Mouse (Mus musculus): ENCODE measurements around the gene AI854703. TPM values are rescaled to one million over a fixed set of nuclear protein-coding genes. Genes with fewer than 3 reads are reported as not detected.

Gene AI854703
- total RNA-seq, 2 experiments from 2014 or later = not detected

Other genes starting within 250 kb of the AI854703 start
- gene Krba1, start 231.2 kb upstream of the AI854703 start, total RNA-seq (2015) = 0.67 and 1.1 TPM in 2 replicates
- gene Krba1, start 231.2 kb upstream of the AI854703 start, total RNA-seq (2017) = 1.2 and 1.9 TPM in 2 replicates
- 23.7 and 28.7 TPM in 2 replicates for gene Zfp467, start 180.9 kb upstream of the AI854703 start, total RNA-seq (2015)
- gene Zfp467, start 180.9 kb upstream of the AI854703 start, total RNA-seq (2017) = 7.4 and 9.0 TPM in 2 replicates
- gene Sspo, start 178.5 kb upstream of the AI854703 start, total RNA-seq (2015) = 0.02 TPM in 1 of 2 replicates, not detected in the other
- gene Sspo, start 178.5 kb upstream of the AI854703 start, total RNA-seq (2017) = not detected in 2 replicates
- gene Atp6v0e2, start 89.1 kb upstream of the AI854703 start, total RNA-seq (2015) = not detected in 2 replicates
- gene Atp6v0e2, start 89.1 kb upstream of the AI854703 start, total RNA-seq (2017) = 0.48 TPM in 1 of 2 replicates, not detected in the other
- gene Lrrc61, start 72.0 kb upstream of the AI854703 start, total RNA-seq (2015) = 13.4 and 14.3 TPM in 2 replicates
- gene Lrrc61, start 72.0 kb upstream of the AI854703 start, total RNA-seq (2017) = 9.7 and 11.3 TPM in 2 replicates
- gene Rarres2, start 54.0 kb upstream of the AI854703 start, total RNA-seq (2015) = 0.74 TPM in 1 of 2 replicates, not detected in the other
- gene Rarres2, start 54.0 kb upstream of the AI854703 start, total RNA-seq (2017) = 0.15 and 0.94 TPM in 2 replicates
- not detected in 2 replicates for gene Gm45021, start 37.2 kb upstream of the AI854703 start, total RNA-seq (2015)
- not detected in 2 replicates for gene Gm45021, start 37.2 kb upstream of the AI854703 start, total RNA-seq (2017)
- gene Repin1, start 32.9 kb upstream of the AI854703 start, total RNA-seq (2015) = 1.8 and 2.7 TPM in 2 replicates
- 4.0 and 4.3 TPM in 2 replicates for gene Repin1, start 32.9 kb upstream of the AI854703 start, total RNA-seq (2017)
- not detected in 2 replicates for gene Gm44965, start 32.8 kb upstream of the AI854703 start, total RNA-seq (2015)
- gene Gm44965, start 32.8 kb upstream of the AI854703 start, total RNA-seq (2017) = not detected in 2 replicates
- gene Zfp775, start 24.7 kb upstream of the AI854703 start, total RNA-seq (2015) = 0.45 and 0.82 TPM in 2 replicates
- 1.8 and 6.3 TPM in 2 replicates for gene Zfp775, start 24.7 kb upstream of the AI854703 start, total RNA-seq (2017)
- 2.8 and 2.9 TPM in 2 replicates for gene Gimap8, start 20.5 kb downstream of the AI854703 start, total RNA-seq (2015)
- 4.9 and 8.0 TPM in 2 replicates for gene Gimap8, start 20.5 kb downstream of the AI854703 start, total RNA-seq (2017)
- gene Gimap9, start 49.4 kb downstream of the AI854703 start, total RNA-seq (2015) = 5.0 and 11.2 TPM in 2 replicates
- gene Gimap9, start 49.4 kb downstream of the AI854703 start, total RNA-seq (2017) = 8.9 and 10.4 TPM in 2 replicates
- gene Gimap4, start 57.8 kb downstream of the AI854703 start, total RNA-seq (2015) = 24.2 and 24.8 TPM in 2 replicates
- gene Gimap4, start 57.8 kb downstream of the AI854703 start, total RNA-seq (2017) = 46.0 and 76.0 TPM in 2 replicates
- 6.2 and 10.6 TPM in 2 replicates for gene Gimap6, start 81.5 kb downstream of the AI854703 start, total RNA-seq (2015)
- gene Gimap6, start 81.5 kb downstream of the AI854703 start, total RNA-seq (2017) = 15.7 and 23.1 TPM in 2 replicates
- gene Gm28053, start 91.8 kb downstream of the AI854703 start, total RNA-seq (2015) = 0.68 TPM in 1 of 2 replicates, not detected in the other
- 7.3 and 16.2 TPM in 2 replicates for gene Gm28053, start 91.8 kb downstream of the AI854703 start, total RNA-seq (2017)
- gene Gimap7, start 91.9 kb downstream of the AI854703 start, total RNA-seq (2015) = 1.5 and 3.5 TPM in 2 replicates
- 3.9 TPM in 2 replicates for gene Gimap7, start 91.9 kb downstream of the AI854703 start, total RNA-seq (2017)
- 5.0 and 5.8 TPM in 2 replicates for gene Gimap1, start 112.3 kb downstream of the AI854703 start, total RNA-seq (2015)
- 5.3 and 14.2 TPM in 2 replicates for gene Gimap1, start 112.3 kb downstream of the AI854703 start, total RNA-seq (2017)
- gene Gimap5, start 119.4 kb downstream of the AI854703 start, total RNA-seq (2015) = 4.7 and 5.7 TPM in 2 replicates
- 4.5 and 11.2 TPM in 2 replicates for gene Gimap5, start 119.4 kb downstream of the AI854703 start, total RNA-seq (2017)
- 5.3 and 9.4 TPM in 2 replicates for gene Gimap3, start 144.1 kb downstream of the AI854703 start, total RNA-seq (2015)
- 7.8 and 9.9 TPM in 2 replicates for gene Gimap3, start 144.1 kb downstream of the AI854703 start, total RNA-seq (2017)
- 33.4 and 35.5 TPM in 2 replicates for gene Tmem176a, start 214.2 kb downstream of the AI854703 start, total RNA-seq (2015)
- gene Tmem176a, start 214.2 kb downstream of the AI854703 start, total RNA-seq (2017) = 16.5 and 20.0 TPM in 2 replicates
- 74.3 and 79.2 TPM in 2 replicates for gene Tmem176b, start 214.7 kb downstream of the AI854703 start, total RNA-seq (2015)
- gene Tmem176b, start 214.7 kb downstream of the AI854703 start, total RNA-seq (2017) = 81.4 and 85.0 TPM in 2 replicates
- not detected in 2 replicates for gene Aoc1, start 246.1 kb downstream of the AI854703 start, total RNA-seq (2015)
- not detected in 2 replicates for gene Aoc1, start 246.1 kb downstream of the AI854703 start, total RNA-seq (2017)